Mouse (Mus musculus) kidney, adult 2 months (tissue): ENCODE measurements around the gene Tmem251.

Experiments
- CTCF ChIP-seq: fragments of 200-500 bp; conservative IDR thresholded peaks from 2 replicates; pipeline ENCODE4 v1.5.1; 2011; ENCODE audit warnings: low read depth, mild to moderate bottlenecking, control low read depth, low read length, moderate library complexity, mixed read lengths; ENCODE audit not compliant: insufficient read depth, insufficient read length
- POLR2A ChIP-seq: fragments of 200-500 bp; IDR thresholded peaks from one replicate; pipeline ENCODE4 v1.6.1; 2011; ENCODE audit warnings: low read depth, low read length, control low read depth

GRCm38 (mm10) chr12:102710851-102711375, 32.6 kb upstream of the Tmem251 start:
- TF ChIP-seq POLR2A = no peak
- TF ChIP-seq CTCF = no peak
